Mouse (Mus musculus): ENCODE results near the gene Rbm47. TPM values are rescaled to one million over a fixed set of nuclear protein-coding genes. Genes with fewer than 3 reads are reported as not detected.

Rbm47 gene
- polyA plus RNA-seq, 1 experiment from 2014 or later: 79.1 TPM

GRCm38 (mm10) chr5:66124931-66125330 is 48.0 kb downstream of the Rbm47 start:
- no peak for ATAC-seq (ENCODE audit: insufficient read depth, low FRiP score)
- Histone ChIP-seq H3K4me3 (replicated peaks; ENCODE audit: low read length) (no peak overlapping the region), H3K36me3 (ENCODE audit: control insufficient read depth, insufficient read depth, low read length) (no peaks in the 10 kb centered on the region), H3K4me1 (ENCODE audit: control insufficient read depth, insufficient read depth, low read length) (no peaks in the 10 kb centered on the region), H3K9ac (ENCODE audit: low read length) (0 out of 2 replicates have a peak overlapping the region, but pooled peaks have one; percentile 3), H3K9me3 (replicated peaks; ENCODE audit: control insufficient read depth, low read length) (no peaks in the 10 kb centered on the region), H3K4me2 (ENCODE audit: low read depth, low read length) (0 out of 2 replicates have a peak overlapping the region, but pooled peaks have one; percentile 8), H3K27me3 (ENCODE audit: control insufficient read depth, insufficient read depth, low read length) (no peaks in the 10 kb centered on the region), H3K27ac (ENCODE audit: low read length) (no peak overlapping the region)
- WGBS: 47% methylated on average over 9 of the region's 9 CpGs

GRCm38 (mm10) chr5:66124089-66124400 is 48.9 kb downstream of the Rbm47 start:
- Histone ChIP-seq H3K27ac (ENCODE audit: low read length) (no peak overlapping the region), H3K4me3 (replicated peaks; ENCODE audit: low read length) (no peak overlapping the region)
- ATAC-seq (ENCODE audit: insufficient read depth, low FRiP score): no peak

GRCm38 (mm10) chr5:66123295-66124088 is 49.4 kb downstream of the Rbm47 start:
- H3K4me2 ChIP-seq (ENCODE audit: low read depth, low read length): no peak overlapping the region
- no peaks in the 10 kb centered on the region for H3K27me3 ChIP-seq (ENCODE audit: control insufficient read depth, insufficient read depth, low read length)
- H3K36me3 ChIP-seq (ENCODE audit: control insufficient read depth, insufficient read depth, low read length): no peaks in the 10 kb centered on the region
- H3K27ac ChIP-seq (ENCODE audit: low read length): no peak overlapping the region
- WGBS: 85% methylated on average over 12 of the region's 12 CpGs
- no peaks in the 10 kb centered on the region for H3K4me1 ChIP-seq (ENCODE audit: control insufficient read depth, insufficient read depth, low read length)
- no peaks in the 10 kb centered on the region for H3K9me3 ChIP-seq (replicated peaks; ENCODE audit: control insufficient read depth, low read length)
- H3K4me3 ChIP-seq (replicated peaks; ENCODE audit: low read length): no peak overlapping the region
- ATAC-seq (ENCODE audit: insufficient read depth, low FRiP score): no peak; the same call in 1 of the 2 replicates
- no peak overlapping the region for H3K9ac ChIP-seq (ENCODE audit: low read length)

More at GRCm38 (mm10) chr5:66124089-66124400, 48.9 kb downstream of the Rbm47 start:
- H3K9ac ChIP-seq (ENCODE audit: low read length): no peak overlapping the region
- H3K4me1 ChIP-seq (ENCODE audit: control insufficient read depth, insufficient read depth, low read length): no peaks in the 10 kb centered on the region
- 75% methylated on average over 4 of the region's 4 CpGs for WGBS
- H3K4me2 ChIP-seq (ENCODE audit: low read depth, low read length): no peak overlapping the region
- no peaks in the 10 kb centered on the region for H3K27me3 ChIP-seq (ENCODE audit: control insufficient read depth, insufficient read depth, low read length)
- H3K9me3 ChIP-seq (replicated peaks; ENCODE audit: control insufficient read depth, low read length): no peaks in the 10 kb centered on the region
- no peaks in the 10 kb centered on the region for H3K36me3 ChIP-seq (ENCODE audit: control insufficient read depth, insufficient read depth, low read length)

GRCm38 (mm10) chr5:66121255-66121654 is 51.7 kb downstream of the Rbm47 start:
- H3K4me2 ChIP-seq (ENCODE audit: low read depth, low read length): no peak overlapping the region
- H3K36me3 ChIP-seq (ENCODE audit: control insufficient read depth, insufficient read depth, low read length): no peaks in the 10 kb centered on the region
- ATAC-seq (ENCODE audit: insufficient read depth, low FRiP score): no peak
- H3K27me3 ChIP-seq (ENCODE audit: control insufficient read depth, insufficient read depth, low read length): no peaks in the 10 kb centered on the region
- H3K4me3 ChIP-seq (replicated peaks; ENCODE audit: low read length): no peak overlapping the region
- H3K27ac ChIP-seq (ENCODE audit: low read length): no peak overlapping the region
- H3K9ac ChIP-seq (ENCODE audit: low read length): no peak overlapping the region
- H3K4me1 ChIP-seq (ENCODE audit: control insufficient read depth, insufficient read depth, low read length): no peaks in the 10 kb centered on the region
- H3K9me3 ChIP-seq (replicated peaks; ENCODE audit: control insufficient read depth, low read length): no peaks in the 10 kb centered on the region

GRCm38 (mm10) chr5:66114751-66115150 is 58.2 kb downstream of the Rbm47 start:
- 59% methylated on average over 14 of the region's 14 CpGs for WGBS
- H3K27me3 ChIP-seq (ENCODE audit: control insufficient read depth, insufficient read depth, low read length): no peaks in the 10 kb centered on the region
- no peaks in the 10 kb centered on the region for H3K36me3 ChIP-seq (ENCODE audit: control insufficient read depth, insufficient read depth, low read length)
- H3K4me2 ChIP-seq (ENCODE audit: low read depth, low read length): peak overlapping the region; percentile 23
- H3K4me3 ChIP-seq (replicated peaks; ENCODE audit: low read length): no peak overlapping the region
- H3K27ac ChIP-seq (ENCODE audit: low read length): peak overlapping the region; percentile 52
- no peaks in the 10 kb centered on the region for H3K9me3 ChIP-seq (replicated peaks; ENCODE audit: control insufficient read depth, low read length)
- peaks cover 6% of the 10 kb centered on the region; the same call in 1 of the 2 replicates for H3K4me1 ChIP-seq (ENCODE audit: control insufficient read depth, insufficient read depth, low read length)
- no peak for ATAC-seq (ENCODE audit: insufficient read depth, low FRiP score)
- H3K9ac ChIP-seq (ENCODE audit: low read length): 0 out of 2 replicates have a peak overlapping the region, but pooled peaks have one; percentile 2

GRCm38 (mm10) chr5:66114208-66114607 is 58.7 kb downstream of the Rbm47 start:
- Histone ChIP-seq H3K36me3 (ENCODE audit: control insufficient read depth, insufficient read depth, low read length) (no peaks in the 10 kb centered on the region), H3K27ac (ENCODE audit: low read length) (peak overlapping the region; percentile 52), H3K4me2 (ENCODE audit: low read depth, low read length) (peak overlapping the region; percentile 23), H3K4me1 (ENCODE audit: control insufficient read depth, insufficient read depth, low read length) (peaks cover 6% of the 10 kb centered on the region; the same call in 1 of the 2 replicates), H3K9me3 (replicated peaks; ENCODE audit: control insufficient read depth, low read length) (no peaks in the 10 kb centered on the region), H3K4me3 (replicated peaks; ENCODE audit: low read length) (no peak overlapping the region), H3K9ac (ENCODE audit: low read length) (no peak overlapping the region), H3K27me3 (ENCODE audit: control insufficient read depth, insufficient read depth, low read length) (no peaks in the 10 kb centered on the region)
- 59% methylated on average over 6 of the region's 6 CpGs for WGBS
- peak; percentile 88 for ATAC-seq (ENCODE audit: insufficient read depth, low FRiP score)

GRCm38 (mm10) chr5:66112059-66112458 is 60.9 kb downstream of the Rbm47 start:
- H3K36me3 ChIP-seq (ENCODE audit: control insufficient read depth, insufficient read depth, low read length): no peaks in the 10 kb centered on the region
- WGBS: 44% methylated on average over 8 of the region's 8 CpGs
- H3K9ac ChIP-seq (ENCODE audit: low read length): 0 out of 2 replicates have a peak overlapping the region, but pooled peaks have one; percentile 25
- ATAC-seq (ENCODE audit: insufficient read depth, low FRiP score): peak; percentile 67; the same call in 1 of the 2 replicates
- peaks cover 6% of the 10 kb centered on the region; the same call in 1 of the 2 replicates for H3K4me1 ChIP-seq (ENCODE audit: control insufficient read depth, insufficient read depth, low read length)
- H3K4me2 ChIP-seq (ENCODE audit: low read depth, low read length): no peak overlapping the region
- H3K27me3 ChIP-seq (ENCODE audit: control insufficient read depth, insufficient read depth, low read length): no peaks in the 10 kb centered on the region
- no peak overlapping the region for H3K4me3 ChIP-seq (replicated peaks; ENCODE audit: low read length)
- H3K27ac ChIP-seq (ENCODE audit: low read length): peak overlapping the region; percentile 69; the same call in 1 of the 2 replicates
- H3K9me3 ChIP-seq (replicated peaks; ENCODE audit: control insufficient read depth, low read length): no peaks in the 10 kb centered on the region

GRCm38 (mm10) chr5:66106372-66106771 is 66.5 kb downstream of the Rbm47 start:
- Histone ChIP-seq H3K27me3 (ENCODE audit: control insufficient read depth, insufficient read depth, low read length) (no peaks in the 10 kb centered on the region), H3K4me1 (ENCODE audit: control insufficient read depth, insufficient read depth, low read length) (no peaks in the 10 kb centered on the region), H3K9me3 (replicated peaks; ENCODE audit: control insufficient read depth, low read length) (no peaks in the 10 kb centered on the region), H3K27ac (ENCODE audit: low read length) (no peak overlapping the region), H3K4me2 (ENCODE audit: low read depth, low read length) (no peak overlapping the region), H3K36me3 (ENCODE audit: control insufficient read depth, insufficient read depth, low read length) (no peaks in the 10 kb centered on the region), H3K9ac (ENCODE audit: low read length) (no peak overlapping the region), H3K4me3 (replicated peaks; ENCODE audit: low read length) (no peak overlapping the region)
- WGBS: 76% methylated on average over 9 of the region's 9 CpGs
- no peak for ATAC-seq (ENCODE audit: insufficient read depth, low FRiP score)

GRCm38 (mm10) chr5:66105946-66106345 is 67.0 kb downstream of the Rbm47 start:
- Histone ChIP-seq H3K4me3 (replicated peaks; ENCODE audit: low read length) (no peak overlapping the region), H3K4me1 (ENCODE audit: control insufficient read depth, insufficient read depth, low read length) (no peaks in the 10 kb centered on the region), H3K4me2 (ENCODE audit: low read depth, low read length) (no peak overlapping the region), H3K9ac (ENCODE audit: low read length) (no peak overlapping the region), H3K27ac (ENCODE audit: low read length) (no peak overlapping the region), H3K27me3 (ENCODE audit: control insufficient read depth, insufficient read depth, low read length) (no peaks in the 10 kb centered on the region), H3K9me3 (replicated peaks; ENCODE audit: control insufficient read depth, low read length) (no peaks in the 10 kb centered on the region), H3K36me3 (ENCODE audit: control insufficient read depth, insufficient read depth, low read length) (no peaks in the 10 kb centered on the region)
- WGBS: 67% methylated on average over 7 of the region's 7 CpGs
- no peak for ATAC-seq (ENCODE audit: insufficient read depth, low FRiP score)
